Mouse (Mus musculus) G1E (cell line): Measurements from ENCODE around the gene Gm3285. TPM values are rescaled to one million over a fixed set of nuclear protein-coding genes. Genes with fewer than 3 reads are reported as not detected.

Experiments used
- ATAC-seq: 2 replicates; pipeline ENCODE4 v1.8.0; 2016; ENCODE audit warnings: mild to moderate bottlenecking; ENCODE audit not compliant: insufficient number of reproducible peaks, poor library complexity, low FRiP score, severe bottlenecking; ENCODE audit errors: extremely low read depth
- DNase-seq: peaks from one replicate; pipeline ENCODE4 v3.0.0; 2012; ENCODE audit warnings: low spot score
- H3K27me3 ChIP-seq: 2 replicates; pipeline ENCODE4 v1.6.1; 2012; ENCODE audit warnings: mild to moderate bottlenecking, low read length, inconsistent platforms; ENCODE audit not compliant: insufficient read depth
- H3K36me3 ChIP-seq: replicated peaks from 2 replicates; pipeline ENCODE3; 2012; ENCODE audit warnings: mild to moderate bottlenecking, inconsistent platforms
- H3K4me1 ChIP-seq: 2 replicates; pipeline ENCODE4 v1.6.1; 2012; ENCODE audit warnings: low read depth, low read length, inconsistent platforms, mixed read lengths; ENCODE audit not compliant: insufficient read depth
- H3K4me3 ChIP-seq: 2 replicates; pipeline ENCODE4 v1.5.1; 2012; ENCODE audit warnings: low read depth, mild to moderate bottlenecking, inconsistent platforms, low read length, moderate library complexity, mixed read lengths
- H3K9me3 ChIP-seq: replicated peaks from 2 replicates; pipeline ENCODE4 v1.6.1; 2012; ENCODE audit warnings: inconsistent platforms
- CTCF ChIP-seq: IDR thresholded peaks from 2 replicates; pipeline ENCODE4 v1.5.1; 2012; ENCODE audit warnings: low read depth, low read length, inconsistent platforms, mixed read lengths
- GATA1 ChIP-seq: IDR thresholded peaks from 2 replicates; pipeline ENCODE4 v1.6.1; 2012; ENCODE audit warnings: borderline replicate concordance, low read length, inconsistent platforms, mixed read lengths
- GATA2 ChIP-seq: IDR thresholded peaks from 2 replicates; pipeline ENCODE4 v1.6.1; 2012; ENCODE audit warnings: low read depth, low read length, inconsistent platforms, borderline replicate concordance
- POLR2AphosphoS5 ChIP-seq: IDR thresholded peaks from 2 replicates; pipeline ENCODE4 v1.6.1; 2012; ENCODE audit warnings: low read depth, low read length, inconsistent platforms; ENCODE audit not compliant: insufficient replicate concordance
- TAL1 ChIP-seq: conservative IDR thresholded peaks from 2 replicates; pipeline ENCODE4 v1.6.1; 2012; ENCODE audit warnings: low read depth, low read length, inconsistent platforms, mixed read lengths
- polyA plus RNA-seq: library from polyadenylated mRNA; stranded (reverse); fragments of >175 nt; gene quantifications from 2 replicates; pipeline ENCODE4 v1.2.3, GENCODE M21; 2012
- total RNA-seq, 2 experiments: library from RNA; stranded (forward) in 1 of 2; stranded (reverse) in 1 of 2; fragments of 200-1000 nt in 1 of 2; fragments of >200 nt in 1 of 2; fragmentation: Nextera tagmentation in 1 of 2; gene quantifications; 2 replicates each; pipeline ENCODE4 v1.2.3; 2014 to 2017

Gm3285 gene
- total and polyA plus RNA-seq, 3 experiments: not detected

GRCm38 (mm10) chr10:77890987-77891565 is 29.3 kb downstream of the Gm3285 start:
- ATAC-seq (no peak), DNase-seq (no peak)
- H3K4me1 ChIP-seq: no peaks in the 10 kb centered on the region; the same call in 1 of the 2 replicates
- H3K36me3 ChIP-seq: no peaks in the 10 kb centered on the region
- no peak overlapping the region for H3K4me3 ChIP-seq
- H3K27me3 ChIP-seq: peaks cover 5% of the 10 kb centered on the region
- H3K9me3 ChIP-seq: no peaks in the 10 kb centered on the region
- no peak for TF ChIP-seq POLR2AphosphoS5
- no peak for TF ChIP-seq GATA1
- no peak for TF ChIP-seq GATA2

- H3K27me3 ChIP-seq: peaks cover 3% of the 10 kb centered on the region
- no peaks in the 10 kb centered on the region; the same call in 1 of the 2 replicates for H3K4me1 ChIP-seq
- no peak overlapping the region for H3K4me3 ChIP-seq
- DNase-seq (no peak), ATAC-seq (no peak)
- TF ChIP-seq POLR2AphosphoS5 (no peak), GATA2 (no peak), GATA1 (no peak), CTCF (no peak), TAL1 (no peak)
- no peaks in the 10 kb centered on the region for H3K36me3 ChIP-seq
- H3K9me3 ChIP-seq: no peaks in the 10 kb centered on the region
These were observed 33.8 kb downstream of the Gm3285 start for GRCm38 (mm10) chr10:77895562-77895961.

GRCm38 (mm10) chr10:77900126-77900525 is 38.4 kb downstream of the Gm3285 start:
- no peaks in the 10 kb centered on the region for H3K9me3 ChIP-seq
- H3K27me3 ChIP-seq: peaks cover 6% of the 10 kb centered on the region; the same call in 1 of the 2 replicates
- H3K4me1 ChIP-seq: no peaks in the 10 kb centered on the region
- no peak for ATAC-seq
- TF ChIP-seq CTCF (no peak), POLR2AphosphoS5 (no peak), GATA2 (no peak), TAL1 (no peak), GATA1 (no peak)
- no peak overlapping the region for H3K4me3 ChIP-seq
- H3K36me3 ChIP-seq: no peaks in the 10 kb centered on the region
- no peak for DNase-seq

DNA sequence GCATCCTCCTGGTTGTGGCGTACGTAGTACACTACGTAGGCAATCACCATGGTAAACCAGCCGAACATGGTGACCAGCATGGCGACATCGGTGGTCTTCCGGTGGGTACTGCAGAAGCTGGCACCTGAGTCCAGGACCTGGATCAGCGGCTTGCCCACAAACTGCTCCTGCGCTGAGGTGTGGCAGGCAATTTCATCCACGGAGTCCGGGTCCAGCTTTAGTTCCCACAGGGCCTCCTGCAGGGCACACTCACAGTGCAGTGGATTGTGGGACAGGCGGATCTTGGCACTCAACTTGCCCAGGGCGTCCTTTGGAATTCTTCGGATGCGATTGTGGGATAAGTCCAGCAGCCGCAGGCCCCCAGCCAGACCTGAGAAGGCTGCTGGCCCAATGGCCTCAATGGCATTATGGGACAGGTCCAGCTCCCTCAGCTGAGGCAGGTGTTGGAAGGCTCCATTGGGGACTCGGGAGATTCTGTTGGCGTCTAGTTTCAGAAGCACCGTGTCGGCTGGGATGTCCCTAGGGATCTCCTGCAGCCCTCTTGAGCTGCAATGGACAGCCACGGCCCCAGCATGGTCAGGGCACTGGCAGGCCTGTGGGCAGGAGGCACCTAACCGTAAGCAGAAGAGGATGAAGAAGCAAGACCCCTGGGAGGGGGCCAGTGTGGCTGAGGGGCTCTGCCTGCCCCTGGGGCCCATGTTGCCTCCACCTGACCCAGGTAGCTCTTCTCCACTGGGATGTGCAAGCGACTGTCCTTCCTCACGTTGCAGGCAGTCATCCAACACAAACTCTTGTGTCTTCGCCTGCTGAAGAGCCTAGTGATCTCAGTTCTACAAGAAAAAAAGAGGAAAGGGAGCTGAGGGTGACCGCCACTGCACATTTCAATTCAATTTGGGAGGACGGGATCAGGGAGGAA is 39.4 kb downstream of the Gm3285 start:
- Histone ChIP-seq H3K36me3 (no peaks in the 10 kb centered on the region), H3K4me1 (no peaks in the 10 kb centered on the region), H3K9me3 (no peaks in the 10 kb centered on the region), H3K4me3 (no peak overlapping the region), H3K27me3 (peaks cover 6% of the 10 kb centered on the region; the same call in 1 of the 2 replicates)
- DNase-seq: no peak
- TF ChIP-seq TAL1 (no peak), GATA1 (no peak), CTCF (no peak), POLR2AphosphoS5 (no peak), GATA2 (no peak)
- ATAC-seq: no peak

- ATAC-seq (no peak), DNase-seq (no peak)
- H3K4me1 ChIP-seq: no peaks in the 10 kb centered on the region
- peaks cover 6% of the 10 kb centered on the region; the same call in 1 of the 2 replicates for H3K27me3 ChIP-seq
- no peak for TF ChIP-seq TAL1
- no peak for TF ChIP-seq GATA2
- TF ChIP-seq CTCF: no peak
- TF ChIP-seq GATA1: no peak
- no peak for TF ChIP-seq POLR2AphosphoS5
- no peaks in the 10 kb centered on the region for H3K36me3 ChIP-seq
- no peak overlapping the region for H3K4me3 ChIP-seq
- H3K9me3 ChIP-seq: no peaks in the 10 kb centered on the region
These were observed 40.1 kb downstream of the Gm3285 start for GRCm38 (mm10) chr10:77901871-77902210.

GRCm38 (mm10) chr10:77902211-77902893 is 40.6 kb downstream of the Gm3285 start, which contains the start of gene Lrrc3:
Gene Lrrc3, minus strand, starts transcription at chr10:77902536.
- ATAC-seq (no peak), DNase-seq (no peak)
- Histone ChIP-seq H3K36me3 (no peaks in the 10 kb centered on the region), H3K4me1 (no peaks in the 10 kb centered on the region), H3K9me3 (no peaks in the 10 kb centered on the region), H3K27me3 (peaks cover 6% of the 10 kb centered on the region; the same call in 1 of the 2 replicates), H3K4me3 (no peak within 1 kb of the TSS)
- no peak for TF ChIP-seq TAL1
- TF ChIP-seq GATA2: no peak
- TF ChIP-seq GATA1: no peak
- TF ChIP-seq CTCF: no peak
- no peak for TF ChIP-seq POLR2AphosphoS5
